Mouse (Mus musculus) intestine, postnatal 0 days (tissue): Measurements from ENCODE around the gene Sbk2. TPM values are rescaled to one million over a fixed set of nuclear protein-coding genes. Genes with fewer than 3 reads are reported as not detected.

Experiments used
- ATAC-seq: fragments of 200-750 bp; cut with Nextera tagmentation; 2 replicates; pipeline ENCODE4 v1.8.0; 2017; ENCODE audit warnings: mild to moderate bottlenecking, moderate TSS enrichment, moderate library complexity
- H3K27ac ChIP-seq: fragments of 300-500 bp; sonication (generic); 2 replicates; pipeline ENCODE4 v1.5.1; 2014; ENCODE audit warnings: mild to moderate bottlenecking, low read depth, low read length, moderate library complexity
- H3K27me3 ChIP-seq: fragments of 300-500 bp; sonication (generic); replicated peaks from 2 replicates; pipeline ENCODE4 v1.6.1; 2014; ENCODE audit warnings: low read length, mixed read lengths; ENCODE audit not compliant: control insufficient read depth, insufficient read depth
- H3K36me3 ChIP-seq: fragments of 300-500 bp; sonication (generic); 2 replicates; pipeline ENCODE4 v1.6.1; 2014; ENCODE audit warnings: mild to moderate bottlenecking, moderate library complexity; ENCODE audit not compliant: control insufficient read depth, insufficient read depth
- H3K4me1 ChIP-seq: fragments of 300-500 bp; sonication (generic); replicated peaks from 2 replicates; pipeline ENCODE4 v1.6.1; 2014; ENCODE audit warnings: antibody characterized with exemption, low read length, mixed read lengths; ENCODE audit not compliant: control insufficient read depth, insufficient read depth
- H3K4me2 ChIP-seq: fragments of 300-500 bp; sonication (generic); replicated peaks from 2 replicates; pipeline ENCODE4 v1.6.1; 2014; ENCODE audit warnings: low read depth, mild to moderate bottlenecking, moderate library complexity
- H3K4me3 ChIP-seq: fragments of 300-500 bp; sonication (generic); 2 replicates; pipeline ENCODE4 v1.5.1; 2014; ENCODE audit warnings: low read depth, low read length
- H3K9ac ChIP-seq: fragments of 300-500 bp; sonication (generic); 2 replicates; pipeline ENCODE4 v1.6.1; 2014; ENCODE audit warnings: mild to moderate bottlenecking, low read depth, low read length
- H3K9me3 ChIP-seq: fragments of 300-500 bp; sonication (generic); 2 replicates; pipeline ENCODE4 v1.6.1; 2016; ENCODE audit warnings: mixed run types; ENCODE audit not compliant: control insufficient read depth
- CTCF ChIP-seq: sonication (generic); IDR thresholded peaks from 2 replicates; pipeline ENCODE4 v1.5.1; 2016; ENCODE audit warnings: low read depth, mild to moderate bottlenecking, control low read depth, antibody characterized with exemption, moderate library complexity
- WGBS: fragments of 180-500 bp; shearing (Covaris S2); extraction: QIAGEN DNeasy Blood & Tissue Kit; methylation state at CpG from one replicate; pipeline ENCODE4 v1.1.7; 2014; 5-methylcytosine and 5-hydroxymethylcytosine counted together
- polyA plus RNA-seq: library from polyadenylated mRNA; unstranded; fragments of >200 nt; fragmentation: Nextera tagmentation; extraction: Ambion mirVana; gene quantifications from 2 replicates; pipeline ENCODE4 v1.2.1, GENCODE M21; 2015

The Sbk2 gene
- polyA plus RNA-seq, 1 experiment from 2014 or later, result 0.47 TPM

DNA sequence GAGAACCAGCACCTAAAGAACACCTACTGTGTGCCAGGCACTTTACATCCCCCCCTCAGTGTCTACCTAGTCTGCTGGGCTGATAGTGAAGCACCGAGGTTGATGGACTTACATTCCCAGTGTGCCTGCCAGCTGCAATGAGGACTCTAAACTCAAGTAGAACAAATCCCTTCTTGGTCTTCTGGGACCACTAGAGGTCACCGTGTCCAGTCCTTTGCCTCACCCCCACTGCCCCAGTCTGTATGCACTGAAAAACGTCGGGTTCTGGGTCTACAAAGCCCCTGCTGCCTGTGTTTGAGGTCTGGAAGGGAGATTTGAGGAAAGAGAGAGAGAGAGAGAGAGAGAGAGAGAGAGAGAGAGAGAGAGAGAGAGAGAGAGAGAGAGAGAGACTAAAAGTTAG is 39.7 kb downstream of the Sbk2 start:
- Histone ChIP-seq H3K36me3 (peaks cover 14% of the 10 kb centered on the region), H3K27me3 (0 out of 2 replicates have a peak, but pooled peaks cover 6% of the 10 kb centered on the region), H3K4me3 (no peak overlapping the region), H3K9ac (no peak overlapping the region), H3K9me3 (no peaks in the 10 kb centered on the region), H3K27ac (peak overlapping the region; percentile 68), H3K4me2 (peak overlapping the region; percentile 54), H3K4me1 (0 out of 2 replicates have a peak, but pooled peaks cover 8% of the 10 kb centered on the region)
- 0 out of 2 replicates have a peak, but pooled peaks have one; percentile 14 for TF ChIP-seq CTCF
- no peak for ATAC-seq
- 4% methylated on average over 4 of the region's 4 CpGs for WGBS

DNA sequence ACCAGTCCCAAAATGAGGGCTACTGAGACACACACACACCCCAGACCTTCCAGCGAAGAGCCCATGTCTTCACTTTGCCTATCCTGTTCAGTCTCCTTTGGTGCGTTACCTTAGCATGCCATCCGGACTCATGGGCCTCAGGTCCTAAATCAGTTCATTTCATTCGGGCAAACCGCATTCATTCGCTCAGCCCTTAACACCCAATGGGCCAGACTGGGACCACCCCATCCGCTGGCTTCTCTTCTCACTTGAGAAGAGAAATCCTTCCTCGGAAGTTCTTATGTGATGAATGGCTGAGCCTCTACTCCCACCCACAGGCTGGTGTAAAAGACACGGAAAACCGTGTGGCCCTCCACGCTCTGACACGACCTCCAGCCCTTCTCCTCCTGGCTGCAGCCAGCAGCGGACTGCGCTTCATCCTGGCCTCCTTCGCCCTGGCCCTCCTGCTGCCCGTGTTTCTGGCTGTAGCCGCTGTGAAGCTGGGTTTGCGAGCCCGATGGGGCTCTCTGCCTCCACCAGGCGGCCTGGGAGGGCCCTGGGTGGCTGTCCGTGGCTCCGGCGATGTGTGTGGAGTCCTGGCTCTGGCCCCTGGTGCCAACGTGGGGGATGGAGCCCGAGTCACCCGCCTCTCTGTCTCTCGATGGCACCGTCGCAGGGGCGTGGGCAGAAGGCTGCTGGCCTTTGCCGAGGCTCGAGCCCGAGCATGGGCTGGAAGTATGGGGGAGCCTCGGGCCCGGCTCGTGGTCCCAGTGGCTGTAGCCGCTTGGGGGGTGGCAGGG is 40.4 kb downstream of the Sbk2 start:
- WGBS, result 11% methylated on average over 36 of the region's 37 CpGs
- Histone ChIP-seq H3K4me2 (peak overlapping the region; percentile 54), H3K27me3 (0 out of 2 replicates have a peak, but pooled peaks cover 6% of the 10 kb centered on the region), H3K9ac (0 out of 2 replicates have a peak overlapping the region, but pooled peaks have one; percentile 32), H3K4me1 (0 out of 2 replicates have a peak, but pooled peaks cover 8% of the 10 kb centered on the region), H3K9me3 (no peaks in the 10 kb centered on the region), H3K27ac (peak overlapping the region; percentile 68; the same call in 1 of the 2 replicates), H3K36me3 (peaks cover 21% of the 10 kb centered on the region), H3K4me3 (peak overlapping the region; percentile 6; the same call in 1 of the 2 replicates)
- ATAC-seq, result no peak
- TF ChIP-seq CTCF, result peak; percentile 67

DNA sequence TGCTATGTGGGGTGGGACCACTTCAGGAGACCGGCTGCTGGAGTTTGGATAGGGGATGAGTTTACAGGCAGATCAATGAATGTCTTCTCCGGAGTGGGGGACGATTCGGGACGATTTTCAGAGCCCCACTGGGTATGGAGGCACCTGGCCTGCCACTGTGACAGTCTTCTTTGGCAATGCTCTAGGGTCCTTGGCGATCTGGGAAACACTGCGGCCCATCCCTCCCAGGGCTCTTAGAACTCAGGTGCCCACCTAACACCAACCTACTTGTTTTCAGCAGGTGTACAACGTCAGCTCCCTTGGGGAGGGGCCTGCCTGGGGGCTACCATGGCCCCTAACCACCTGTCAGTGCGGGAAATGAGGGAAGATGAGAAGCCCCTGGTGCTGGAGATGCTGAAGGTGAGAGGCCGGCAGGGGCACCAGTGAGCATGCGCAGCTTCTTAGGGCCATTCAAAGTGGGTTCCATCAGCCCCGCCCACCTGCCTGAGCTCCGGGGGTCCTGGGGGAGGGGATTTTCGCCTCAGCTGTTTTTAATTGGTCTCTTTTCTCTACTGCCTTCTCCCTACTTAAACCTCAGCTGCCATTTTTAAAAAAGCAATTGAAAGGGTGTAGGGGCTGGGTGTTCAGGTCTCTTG is 41.2 kb downstream of the Sbk2 start:
- no peaks in the 10 kb centered on the region for H3K9me3 ChIP-seq
- H3K36me3 ChIP-seq, result peaks cover 29% of the 10 kb centered on the region
- 2% methylated on average over 14 of the region's 14 CpGs for WGBS
- ATAC-seq, result no peak
- H3K4me2 ChIP-seq, result peak overlapping the region; percentile 54
- 0 out of 2 replicates have a peak, but pooled peaks cover 8% of the 10 kb centered on the region for H3K4me1 ChIP-seq
- H3K27me3 ChIP-seq, result 0 out of 2 replicates have a peak, but pooled peaks cover 6% of the 10 kb centered on the region
- H3K27ac ChIP-seq, result no peak overlapping the region
- H3K9ac ChIP-seq, result no peak overlapping the region
- peak; percentile 55 for TF ChIP-seq CTCF
- H3K4me3 ChIP-seq, result peak overlapping the region; percentile 6; the same call in 1 of the 2 replicates

DNA sequence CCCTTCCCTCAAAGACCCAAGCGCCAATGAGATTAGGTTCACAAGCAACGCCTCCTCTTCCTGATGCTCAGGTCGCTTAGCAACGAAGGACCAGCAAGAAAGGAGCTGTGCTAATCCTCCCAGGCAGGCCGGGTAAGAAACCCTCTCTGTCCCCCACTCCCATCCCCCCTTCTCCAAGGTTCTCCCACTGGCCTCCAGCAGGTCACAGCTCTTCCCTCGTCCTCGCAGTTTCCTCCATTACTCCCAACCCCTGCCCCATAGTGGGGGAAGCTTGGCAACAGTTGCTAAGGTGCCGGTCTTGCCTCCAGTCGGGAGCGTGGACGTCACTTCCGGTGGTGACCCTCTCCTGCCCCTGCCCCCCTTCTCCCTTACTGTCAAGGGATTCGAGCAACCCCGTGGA is 41.7 kb downstream of the Sbk2 start:
- TF ChIP-seq CTCF, result no peak
- Histone ChIP-seq H3K9me3 (no peaks in the 10 kb centered on the region), H3K4me1 (0 out of 2 replicates have a peak, but pooled peaks cover 8% of the 10 kb centered on the region), H3K4me2 (peak overlapping the region; percentile 54), H3K27me3 (0 out of 2 replicates have a peak, but pooled peaks cover 6% of the 10 kb centered on the region), H3K27ac (no peak overlapping the region), H3K36me3 (peaks cover 34% of the 10 kb centered on the region), H3K4me3 (peak overlapping the region; percentile 6; the same call in 1 of the 2 replicates), H3K9ac (no peak overlapping the region)
- 2% methylated on average over 14 of the region's 14 CpGs for WGBS
- ATAC-seq, result peak; percentile 6; the same call in 1 of the 2 replicates

DNA sequence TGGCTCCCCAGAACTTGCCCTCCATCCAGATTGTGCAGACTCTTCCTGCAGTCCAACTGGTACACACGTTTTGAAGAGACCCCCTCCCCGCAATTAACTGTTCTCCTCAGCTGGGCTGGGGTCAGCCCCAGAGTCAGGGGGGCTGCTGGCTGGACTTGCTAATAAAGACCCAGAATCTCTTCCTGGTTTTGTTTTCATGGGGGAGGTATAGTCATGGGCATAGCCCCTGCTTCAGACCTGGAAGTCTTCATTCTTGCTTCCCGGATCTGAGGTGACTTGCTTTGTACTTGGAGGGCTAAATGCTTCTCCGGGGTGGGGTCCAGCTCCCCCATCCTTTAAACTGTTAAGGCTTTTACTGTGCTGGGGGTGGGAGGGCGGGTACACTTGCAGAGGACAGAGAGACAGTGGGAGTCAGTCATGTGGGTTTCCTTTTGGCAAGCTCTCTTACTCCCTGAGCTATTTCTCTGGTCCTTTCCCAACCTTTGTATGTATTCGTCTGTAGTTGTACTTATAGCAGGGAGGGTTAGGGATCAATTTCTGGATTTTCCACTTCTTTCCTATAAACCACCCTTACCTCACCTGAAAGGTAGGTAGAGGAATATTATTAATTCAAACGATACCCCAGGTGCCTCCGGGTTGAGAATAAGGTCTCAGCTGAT is 42.3 kb downstream of the Sbk2 start, which contains the start of gene Nat14:
Gene Nat14 (plus strand): TSS at position 205 of the 659 bp plus-strand sequence.
- H3K4me1 ChIP-seq, result 0 out of 2 replicates have a peak, but pooled peaks cover 8% of the 10 kb centered on the region
- ATAC-seq, result no peak
- TF ChIP-seq CTCF, result no peak
- H3K9me3 ChIP-seq, result no peaks in the 10 kb centered on the region
- no peak within 1 kb of the TSS for H3K9ac ChIP-seq
- no peak within 1 kb of the TSS for H3K27ac ChIP-seq
- H3K27me3 ChIP-seq, result 0 out of 2 replicates have a peak, but pooled peaks cover 6% of the 10 kb centered on the region
- peak within 1 kb of the TSS; percentile 54 for H3K4me2 ChIP-seq
- H3K36me3 ChIP-seq, result peaks cover 36% of the 10 kb centered on the region
- WGBS, result 31% methylated on average over 8 of the region's 8 CpGs
- H3K4me3 ChIP-seq, result peak within 1 kb of the TSS; percentile 6; the same call in 1 of the 2 replicates
